Mouse (Mus musculus) liver, embryonic 14.5 days (tissue): ENCODE measurements at regions not wholly inside any gene's neighbourhood (a gene's known extent, or its start where the extent isn't known, plus 50 kb on each side); places are given as distances from the start of the nearest gene placed in this dataset.
A peak's percentile ranks its signal among the peaks of the same experiment; 100 is the strongest.

ENCODE experiments used
- ATAC-seq: fragments of 200-750 bp; cut with Nextera tagmentation; 2 replicates; pipeline ENCODE4 v1.8.0; 2017; ENCODE audit warnings: moderate number of reproducible peaks, mild to moderate bottlenecking, moderate library complexity; ENCODE audit not compliant: insufficient read depth
- DNase-seq, 3 experiments: peaks; one replicate each; pipeline ENCODE4 v3.0.0-alpha.2; 2012 to 2013; ENCODE audit warnings: low read depth in 3 of 3, low spot score in 3 of 3
- H3K27ac ChIP-seq: fragments of 300-500 bp; sonication (generic); 2 replicates; pipeline ENCODE4 v1.5.1; 2014; ENCODE audit warnings: moderate library complexity, mild to moderate bottlenecking, control low read depth, inconsistent platforms
- H3K27me3 ChIP-seq: fragments of 300-500 bp; sonication (generic); 2 replicates; pipeline ENCODE4 v1.6.1; 2014; ENCODE audit warnings: mild to moderate bottlenecking, low read length, moderate library complexity; ENCODE audit not compliant: control insufficient read depth, insufficient read depth
- H3K36me3 ChIP-seq: fragments of 300-500 bp; sonication (generic); replicated peaks from 2 replicates; pipeline ENCODE4 v1.6.1; 2014; ENCODE audit warnings: low read depth; ENCODE audit not compliant: control insufficient read depth, insufficient read depth
- H3K4me1 ChIP-seq, 2 experiments: fragments of 200-500 bp in 1 of 2; fragments of 300-500 bp in 1 of 2; sonication (generic) in 1 of 2; replicated peaks; 2 replicates each; pipeline ENCODE4 v1.6.1; 2012 to 2014; ENCODE audit warnings: antibody characterized with exemption in 1 of 2, inconsistent platforms in 1 of 2, low read length in 1 of 2; ENCODE audit not compliant: control insufficient read depth in 2 of 2, insufficient read depth in 2 of 2
- H3K4me2 ChIP-seq: fragments of 300-500 bp; sonication (generic); 2 replicates; pipeline ENCODE4 v1.6.1; 2014; ENCODE audit warnings: low read depth, mild to moderate bottlenecking, control low read depth, moderate library complexity
- H3K4me3 ChIP-seq, 2 experiments: fragments of 200-500 bp in 1 of 2; fragments of 300-500 bp in 1 of 2; sonication (generic) in 1 of 2; 2 replicates each; pipeline ENCODE4 v1.5.1; 2012 to 2014; ENCODE audit warnings: low read depth in 2 of 2, low read length in 2 of 2, mild to moderate bottlenecking in 2 of 2, control low read depth in 1 of 2, inconsistent platforms in 1 of 2, moderate library complexity in 1 of 2; ENCODE audit not compliant: insufficient read depth in 1 of 2
- H3K9ac ChIP-seq: fragments of 300-500 bp; sonication (generic); replicated peaks from 2 replicates; pipeline ENCODE4 v1.6.1; 2014; ENCODE audit warnings: mild to moderate bottlenecking, control low read depth, moderate library complexity
- H3K9me3 ChIP-seq: fragments of 300-500 bp; sonication (generic); 2 replicates; pipeline ENCODE4 v1.6.1; 2016; ENCODE audit warnings: low read length, mixed read lengths; ENCODE audit not compliant: control insufficient read depth
- CTCF ChIP-seq: IDR thresholded peaks from 2 replicates; pipeline ENCODE4 v1.5.1; 2016; ENCODE audit warnings: antibody characterized with exemption, low read depth, control low read depth
- EP300 ChIP-seq: IDR thresholded peaks from 2 replicates; pipeline ENCODE4 v1.6.1; 2016; ENCODE audit warnings: antibody characterized with exemption, low read depth
- WGBS: fragments of 180-500 bp; shearing (Covaris S2); extraction: QIAGEN DNeasy Blood & Tissue Kit; methylation state at CpG from one replicate; pipeline ENCODE4 v1.1.7; 2014; ENCODE audit not compliant: insufficient replicate concordance; 5-methylcytosine and 5-hydroxymethylcytosine counted together

- DNase-seq: no peak
- H3K9ac ChIP-seq: no peak overlapping the region
- ATAC-seq: no peak
Observed at GRCm38 (mm10) chr9:113122253-113122749, 585.8 kb downstream of the Pdcd6ip start.

DNA sequence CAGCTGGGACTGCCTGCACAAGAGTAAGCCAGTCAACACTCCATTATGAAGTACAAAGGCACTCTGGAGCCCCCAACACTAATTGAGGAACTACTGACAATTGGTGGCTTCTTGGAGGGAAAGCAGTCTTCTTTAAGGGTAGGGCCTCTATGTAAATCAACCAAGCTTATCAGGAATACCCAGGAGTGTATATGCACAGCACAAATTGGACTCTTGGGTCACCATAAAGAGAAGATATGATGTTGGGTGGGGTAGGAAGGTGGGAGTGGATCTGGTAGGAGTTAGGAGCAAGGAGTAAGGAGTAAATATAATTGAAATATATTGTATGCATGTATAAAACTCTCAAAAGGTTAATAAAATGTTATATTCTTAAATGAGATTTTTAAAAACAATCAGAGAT lies 587.7 kb downstream of the Pdcd6ip start:
- Histone ChIP-seq H3K4me1 (peaks cover 0 to 2% of the 10 kb centered on the region in 2 experiments; a peak in 2 of 4 replicates), H3K36me3 (no peaks in the 10 kb centered on the region), H3K27ac (no peak overlapping the region), H3K27me3 (no peaks in the 10 kb centered on the region), H3K9ac (no peak overlapping the region), H3K4me3 (no peak overlapping the region), H3K9me3 (no peaks in the 10 kb centered on the region), H3K4me2 (no peak overlapping the region)
- ATAC-seq: peak; percentile 91
- TF ChIP-seq EP300: peak; percentile 29; the same call in 1 of the 2 replicates
- no peak for TF ChIP-seq CTCF
- DNase-seq: peak in 2 of 3 experiments; percentile 14 to 18

More at GRCm38 (mm10) chr9:113122253-113122749, 585.8 kb downstream of the Pdcd6ip start:
- Histone ChIP-seq H3K36me3 (no peaks in the 10 kb centered on the region), H3K9me3 (no peaks in the 10 kb centered on the region), H3K27ac (no peak overlapping the region), H3K4me2 (no peak overlapping the region), H3K4me3 (no peak overlapping the region), H3K27me3 (no peaks in the 10 kb centered on the region), H3K4me1 (peaks cover 0 to 2% of the 10 kb centered on the region in 2 experiments; a peak in 2 of 4 replicates)
- 57% methylated on average over 3 of the region's 3 CpGs for WGBS
- TF ChIP-seq EP300 (no peak), CTCF (no peak)

GRCm38 (mm10) chr9:113119721-113120120 lies 588.3 kb downstream of the Pdcd6ip start:
- DNase-seq: no peak
- H3K9ac ChIP-seq: no peak overlapping the region
- H3K4me2 ChIP-seq: no peak overlapping the region
- no peak overlapping the region for H3K4me3 ChIP-seq
- no peaks in the 10 kb centered on the region for H3K36me3 ChIP-seq
- 48% methylated on average over 1 of the region's 1 CpGs for WGBS
- no peaks in the 10 kb centered on the region for H3K27me3 ChIP-seq
- TF ChIP-seq EP300 (no peak), CTCF (no peak)
- no peak overlapping the region for H3K27ac ChIP-seq
- ATAC-seq: no peak
- H3K4me1 ChIP-seq: peaks cover 0 to 2% of the 10 kb centered on the region in 2 experiments; a peak in 2 of 4 replicates
- H3K9me3 ChIP-seq: no peaks in the 10 kb centered on the region

GRCm38 (mm10) chr9:113115576-113115975 lies 592.5 kb downstream of the Pdcd6ip start:
- no peak overlapping the region for H3K4me2 ChIP-seq
- no peak for DNase-seq
- no peaks in the 10 kb centered on the region for H3K9me3 ChIP-seq
- 56% methylated on average over 5 of the region's 5 CpGs for WGBS
- no peak overlapping the region for H3K27ac ChIP-seq
- TF ChIP-seq CTCF: no peak
- no peak for TF ChIP-seq EP300
- no peaks in the 10 kb centered on the region for H3K36me3 ChIP-seq
- H3K9ac ChIP-seq: no peak overlapping the region
- H3K27me3 ChIP-seq: no peaks in the 10 kb centered on the region
- no peak overlapping the region for H3K4me3 ChIP-seq
- no peak for ATAC-seq
- H3K4me1 ChIP-seq: no peaks in the 10 kb centered on the region; a peak in 1 of 4 replicates

GRCm38 (mm10) chr9:113112753-113113152 lies 595.3 kb downstream of the Pdcd6ip start:
- ATAC-seq (no peak), DNase-seq (no peak)
- Histone ChIP-seq H3K9ac (no peak overlapping the region), H3K27ac (no peak overlapping the region), H3K36me3 (no peaks in the 10 kb centered on the region), H3K4me1 (no peaks in the 10 kb centered on the region), H3K4me2 (no peak overlapping the region), H3K9me3 (no peaks in the 10 kb centered on the region; the same call in 1 of the 2 replicates), H3K4me3 (no peak overlapping the region), H3K27me3 (no peaks in the 10 kb centered on the region)
- TF ChIP-seq CTCF (no peak), EP300 (no peak)
